Mouse (Mus musculus): ENCODE data around the gene Nrxn3.

GRCm38 (mm10) chr12:88704159-88704846 is 18.4 kb upstream of the Nrxn3 start:
- TF ChIP-seq GATA1 (IDR thresholded peaks at IDR 0.05; ENCODE audit: borderline replicate concordance, low read length), result no peak
- TF ChIP-seq FLI1 (IDR thresholded peaks at IDR 0.05; ENCODE audit: low read length), result no peak
